Mouse (Mus musculus): ENCODE measurements around the gene Igf2bp3. TPM values are rescaled to one million over a fixed set of nuclear protein-coding genes. Genes with fewer than 3 reads are reported as not detected.

Igf2bp3 gene
- polyA plus RNA-seq, 1 experiment from 2014 or later: 122 TPM

- Histone ChIP-seq H3K27ac (no peak overlapping the region), H3K36me3 (peaks cover 38% of the 10 kb centered on the region; the same call in 1 of the 2 replicates), H3K4me1 (replicated peaks) (peaks cover 16% of the 10 kb centered on the region; the same call in 1 of the 2 replicates), H3K4me2 (no peak overlapping the region), H3K27me3 (no peaks in the 10 kb centered on the region), H3K9ac (replicated peaks) (no peak overlapping the region), H3K9me3 (no peaks in the 10 kb centered on the region), H3K4me3 (replicated peaks) (no peak overlapping the region)
- 87% methylated on average over 9 of the region's 9 CpGs for WGBS
- no peak for ATAC-seq (ENCODE audit: insufficient number of reproducible peaks, insufficient read depth, low FRiP score, low TSS enrichment, low read depth)
Measured at GRCm38 (mm10) chr6:49131855-49132254, 82.9 kb downstream of the Igf2bp3 start.

DNA sequence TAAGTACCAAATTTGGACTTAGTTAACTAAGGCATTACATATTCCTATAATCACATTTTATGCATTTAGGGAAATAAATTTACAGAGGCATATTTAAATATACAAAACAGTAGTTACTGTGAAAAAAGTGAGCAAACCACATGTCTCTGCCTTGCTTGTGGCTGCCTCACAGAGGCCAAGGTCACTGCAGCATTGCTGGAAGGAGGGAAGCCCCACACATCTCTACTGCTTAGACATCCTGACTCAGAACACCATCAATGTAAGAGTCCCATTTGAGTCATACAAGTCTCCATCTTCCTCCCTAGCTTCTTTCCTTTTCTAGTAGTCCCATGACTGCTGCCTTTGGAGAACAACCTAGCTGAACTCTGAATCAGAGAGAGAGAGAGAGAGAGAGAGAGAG is 84.4 kb downstream of the Igf2bp3 start:
- no peaks in the 10 kb centered on the region for H3K9me3 ChIP-seq
- no peak overlapping the region for H3K27ac ChIP-seq
- H3K4me2 ChIP-seq: no peak overlapping the region
- peaks cover 45% of the 10 kb centered on the region for H3K36me3 ChIP-seq
- H3K27me3 ChIP-seq: no peaks in the 10 kb centered on the region
- no peak overlapping the region for H3K9ac ChIP-seq (replicated peaks)
- peaks cover 5% of the 10 kb centered on the region; the same call in 1 of the 2 replicates for H3K4me1 ChIP-seq (replicated peaks)
- no peak overlapping the region for H3K4me3 ChIP-seq (replicated peaks)
- ATAC-seq (ENCODE audit: insufficient number of reproducible peaks, insufficient read depth, low FRiP score, low TSS enrichment, low read depth): no peak

GRCm38 (mm10) chr6:49120370-49120769 is 94.4 kb downstream of the Igf2bp3 start:
- Histone ChIP-seq H3K36me3 (peaks cover 40% of the 10 kb centered on the region), H3K9me3 (no peaks in the 10 kb centered on the region), H3K4me1 (replicated peaks) (peaks cover 5% of the 10 kb centered on the region; the same call in 1 of the 2 replicates), H3K4me2 (no peak overlapping the region), H3K27me3 (no peaks in the 10 kb centered on the region), H3K4me3 (replicated peaks) (no peak overlapping the region), H3K27ac (no peak overlapping the region), H3K9ac (replicated peaks) (no peak overlapping the region)
- ATAC-seq (ENCODE audit: insufficient number of reproducible peaks, insufficient read depth, low FRiP score, low TSS enrichment, low read depth): no peak
- WGBS: 91% methylated on average over 3 of the region's 3 CpGs

DNA sequence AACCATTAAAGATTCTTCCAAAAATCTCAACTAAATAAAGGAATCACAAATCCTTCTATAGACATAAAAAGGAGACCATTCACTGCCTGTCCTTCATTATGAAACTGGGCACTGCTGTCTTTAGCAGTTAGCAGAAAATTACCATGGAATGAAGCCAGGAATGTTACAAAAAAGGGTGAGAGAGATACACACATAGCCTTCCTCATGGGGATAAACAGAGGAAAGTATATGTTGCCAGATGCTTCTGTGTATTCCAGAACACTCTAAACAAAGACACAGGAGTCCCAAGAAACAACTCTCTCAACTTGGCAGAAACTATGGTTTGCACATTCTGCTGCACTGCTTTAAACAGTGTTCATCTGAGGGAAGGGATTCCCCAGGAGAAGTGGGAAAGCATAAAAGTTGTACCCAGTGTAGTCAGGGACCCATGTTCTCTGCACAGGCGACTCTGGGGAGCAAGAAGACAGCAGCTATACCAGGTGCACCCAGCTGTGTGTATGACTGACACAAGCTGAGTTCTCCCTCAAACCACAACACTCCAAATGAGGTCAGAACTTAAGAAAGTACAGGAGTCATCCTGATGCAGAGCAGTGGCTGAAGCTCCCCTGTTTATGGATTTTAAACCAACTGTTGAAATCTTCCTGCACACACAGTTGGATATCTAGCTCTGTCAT is 95.2 kb downstream of the Igf2bp3 start:
- Histone ChIP-seq H3K9me3 (no peaks in the 10 kb centered on the region), H3K9ac (replicated peaks) (no peak overlapping the region), H3K4me2 (no peak overlapping the region), H3K36me3 (peaks cover 44% of the 10 kb centered on the region), H3K27me3 (no peaks in the 10 kb centered on the region), H3K4me3 (replicated peaks) (no peak overlapping the region), H3K27ac (no peak overlapping the region), H3K4me1 (replicated peaks) (peaks cover 6% of the 10 kb centered on the region; the same call in 1 of the 2 replicates)
- no peak for ATAC-seq (ENCODE audit: insufficient number of reproducible peaks, insufficient read depth, low FRiP score, low TSS enrichment, low read depth)
- 83% methylated on average over 1 of the region's 1 CpGs for WGBS

DNA sequence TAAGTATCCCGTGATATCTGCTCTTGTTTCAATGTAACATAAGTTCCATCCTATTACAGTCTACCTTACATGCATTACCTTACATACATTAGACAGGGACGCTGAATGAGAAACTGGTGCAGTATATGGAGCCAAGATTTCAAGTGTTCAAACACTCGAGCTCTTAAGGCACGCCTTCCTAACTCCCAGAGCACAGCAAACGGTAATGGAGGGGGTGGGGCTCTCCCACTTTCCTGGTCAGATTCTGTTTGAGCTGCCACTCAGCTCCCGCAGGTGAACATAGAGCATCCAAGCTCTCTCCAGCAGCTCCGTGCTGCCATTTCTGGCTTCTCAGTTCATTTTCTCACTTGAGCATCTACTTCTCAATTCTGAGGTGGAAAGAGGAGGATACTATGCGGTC is 96.3 kb downstream of the Igf2bp3 start:
- no peak overlapping the region for H3K4me3 ChIP-seq (replicated peaks)
- no peak overlapping the region for H3K4me2 ChIP-seq
- no peaks in the 10 kb centered on the region for H3K9me3 ChIP-seq
- H3K9ac ChIP-seq (replicated peaks): no peak overlapping the region
- no peak for ATAC-seq (ENCODE audit: insufficient number of reproducible peaks, insufficient read depth, low FRiP score, low TSS enrichment, low read depth)
- H3K27me3 ChIP-seq: no peaks in the 10 kb centered on the region
- H3K36me3 ChIP-seq: peaks cover 44% of the 10 kb centered on the region
- 80% methylated on average over 8 of the region's 8 CpGs for WGBS
- no peak overlapping the region for H3K27ac ChIP-seq
- H3K4me1 ChIP-seq (replicated peaks): peaks cover 13% of the 10 kb centered on the region

DNA sequence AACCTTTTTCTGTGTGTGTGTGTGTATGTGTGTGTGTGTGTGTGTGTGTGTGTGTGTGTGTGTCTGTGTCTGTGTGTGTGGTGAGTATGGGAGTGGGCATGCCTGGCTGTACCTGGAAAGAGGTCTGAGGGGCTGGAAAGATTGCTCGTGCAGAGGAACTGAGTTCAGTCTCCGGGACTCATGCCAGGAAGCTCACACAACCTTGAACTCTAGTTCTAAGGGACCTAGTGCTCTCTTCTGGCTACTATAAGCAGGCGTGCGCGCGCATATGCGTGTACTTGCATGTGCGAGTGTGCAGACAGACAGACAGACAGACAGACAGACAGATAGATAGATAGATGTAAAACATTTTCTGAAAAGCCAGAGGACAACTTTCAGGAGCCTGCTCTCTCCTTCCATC is 98.5 kb downstream of the Igf2bp3 start:
- Histone ChIP-seq H3K9me3 (no peaks in the 10 kb centered on the region), H3K27me3 (no peaks in the 10 kb centered on the region), H3K4me3 (replicated peaks) (no peak overlapping the region), H3K9ac (replicated peaks) (no peak overlapping the region), H3K27ac (no peak overlapping the region), H3K4me2 (no peak overlapping the region), H3K4me1 (replicated peaks) (peaks cover 13% of the 10 kb centered on the region), H3K36me3 (peaks cover 41% of the 10 kb centered on the region)
- 95% methylated on average over 8 of the region's 8 CpGs for WGBS
- no peak for ATAC-seq (ENCODE audit: insufficient number of reproducible peaks, insufficient read depth, low FRiP score, low TSS enrichment, low read depth)

DNA sequence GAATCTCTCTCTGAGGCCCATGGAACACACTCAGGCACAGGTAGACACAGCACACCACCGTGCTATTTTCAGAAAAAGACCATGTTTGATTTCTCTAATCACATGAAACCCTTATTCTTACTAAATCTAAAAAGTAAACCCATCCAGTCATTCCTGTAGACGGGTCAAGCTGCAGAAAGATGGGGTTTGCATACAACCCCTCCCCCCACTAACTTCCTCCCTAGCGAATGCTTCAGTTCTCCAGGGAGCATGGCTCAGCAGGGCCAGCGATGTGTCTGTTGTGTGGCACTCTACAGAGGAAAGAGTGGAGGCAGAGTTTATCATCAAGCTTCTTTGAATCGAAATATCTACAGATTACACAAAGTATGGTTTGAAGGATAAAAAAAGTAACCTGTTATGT is 99.2 kb downstream of the Igf2bp3 start:
- peaks cover 13% of the 10 kb centered on the region for H3K4me1 ChIP-seq (replicated peaks)
- H3K27me3 ChIP-seq: no peaks in the 10 kb centered on the region
- H3K9ac ChIP-seq (replicated peaks): no peak overlapping the region
- 77% methylated on average over 5 of the region's 5 CpGs for WGBS
- ATAC-seq (ENCODE audit: insufficient number of reproducible peaks, insufficient read depth, low FRiP score, low TSS enrichment, low read depth): no peak
- H3K9me3 ChIP-seq: no peaks in the 10 kb centered on the region
- no peak overlapping the region for H3K27ac ChIP-seq
- H3K36me3 ChIP-seq: peaks cover 44% of the 10 kb centered on the region
- H3K4me2 ChIP-seq: no peak overlapping the region
- H3K4me3 ChIP-seq (replicated peaks): no peak overlapping the region

DNA sequence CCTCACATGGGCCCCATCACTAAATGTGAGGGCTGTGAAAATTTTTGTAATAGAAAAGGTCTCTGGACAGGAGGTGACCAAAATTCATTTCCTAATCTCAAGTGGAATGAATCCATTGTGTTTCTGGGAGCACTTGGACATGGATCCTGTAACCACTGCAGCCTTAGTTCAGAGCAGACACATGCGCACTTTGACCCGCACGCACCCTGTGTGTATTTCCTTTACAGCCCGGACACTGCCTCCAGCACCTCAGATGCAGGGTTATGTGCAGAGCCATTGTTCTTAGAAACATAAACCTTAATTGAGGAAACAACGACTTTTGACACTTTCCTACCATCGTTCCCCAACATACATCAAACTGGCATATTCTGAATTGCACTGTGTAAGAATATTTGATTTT is 100.3 kb downstream of the Igf2bp3 start:
- no peak overlapping the region for H3K4me3 ChIP-seq (replicated peaks)
- ATAC-seq (ENCODE audit: insufficient number of reproducible peaks, insufficient read depth, low FRiP score, low TSS enrichment, low read depth): no peak
- WGBS: 64% methylated on average over 6 of the region's 6 CpGs
- peaks cover 48% of the 10 kb centered on the region for H3K36me3 ChIP-seq
- H3K27ac ChIP-seq: no peak overlapping the region
- no peak overlapping the region for H3K9ac ChIP-seq (replicated peaks)
- H3K9me3 ChIP-seq: no peaks in the 10 kb centered on the region
- H3K4me1 ChIP-seq (replicated peaks): peaks cover 13% of the 10 kb centered on the region
- no peaks in the 10 kb centered on the region for H3K27me3 ChIP-seq
- no peak overlapping the region for H3K4me2 ChIP-seq

DNA sequence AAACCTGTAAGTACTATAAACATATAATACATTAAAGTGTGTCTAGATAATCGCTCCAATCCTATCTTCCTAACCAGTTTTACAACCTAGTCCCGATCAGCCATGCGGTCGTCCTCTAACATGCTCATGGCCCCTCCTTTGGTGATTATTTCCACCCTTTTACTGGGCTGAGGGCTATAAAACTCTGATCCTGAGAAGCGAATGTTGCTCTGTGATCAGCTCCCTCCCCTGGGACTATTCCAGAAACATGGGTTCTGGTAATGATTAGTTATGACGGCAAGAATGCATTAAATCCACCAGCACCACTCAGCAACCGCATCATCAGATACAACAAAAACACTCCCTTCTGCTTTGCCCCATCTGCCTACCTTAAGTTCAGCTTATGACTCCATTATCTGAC is 100.9 kb downstream of the Igf2bp3 start:
- Histone ChIP-seq H3K4me1 (replicated peaks) (peaks cover 13% of the 10 kb centered on the region), H3K27me3 (no peaks in the 10 kb centered on the region), H3K36me3 (peaks cover 54% of the 10 kb centered on the region), H3K27ac (no peak overlapping the region), H3K9ac (replicated peaks) (no peak overlapping the region), H3K9me3 (no peaks in the 10 kb centered on the region), H3K4me3 (replicated peaks) (no peak overlapping the region), H3K4me2 (no peak overlapping the region)
- no peak; the same call in 1 of the 2 replicates for ATAC-seq (ENCODE audit: insufficient number of reproducible peaks, insufficient read depth, low FRiP score, low TSS enrichment, low read depth)
- WGBS: 20% methylated on average over 7 of the region's 7 CpGs

GRCm38 (mm10) chr6:49109196-49109595 is 105.6 kb downstream of the Igf2bp3 start:
- peaks cover 66% of the 10 kb centered on the region for H3K36me3 ChIP-seq
- H3K4me1 ChIP-seq (replicated peaks): peaks cover 6% of the 10 kb centered on the region; the same call in 1 of the 2 replicates
- H3K27me3 ChIP-seq: no peaks in the 10 kb centered on the region
- no peak overlapping the region for H3K4me3 ChIP-seq (replicated peaks)
- H3K9ac ChIP-seq (replicated peaks): no peak overlapping the region
- 87% methylated on average over 2 of the region's 2 CpGs for WGBS
- no peak for ATAC-seq (ENCODE audit: insufficient number of reproducible peaks, insufficient read depth, low FRiP score, low TSS enrichment, low read depth)
- no peak overlapping the region for H3K4me2 ChIP-seq
- H3K27ac ChIP-seq: no peak overlapping the region
- H3K9me3 ChIP-seq: no peaks in the 10 kb centered on the region

DNA sequence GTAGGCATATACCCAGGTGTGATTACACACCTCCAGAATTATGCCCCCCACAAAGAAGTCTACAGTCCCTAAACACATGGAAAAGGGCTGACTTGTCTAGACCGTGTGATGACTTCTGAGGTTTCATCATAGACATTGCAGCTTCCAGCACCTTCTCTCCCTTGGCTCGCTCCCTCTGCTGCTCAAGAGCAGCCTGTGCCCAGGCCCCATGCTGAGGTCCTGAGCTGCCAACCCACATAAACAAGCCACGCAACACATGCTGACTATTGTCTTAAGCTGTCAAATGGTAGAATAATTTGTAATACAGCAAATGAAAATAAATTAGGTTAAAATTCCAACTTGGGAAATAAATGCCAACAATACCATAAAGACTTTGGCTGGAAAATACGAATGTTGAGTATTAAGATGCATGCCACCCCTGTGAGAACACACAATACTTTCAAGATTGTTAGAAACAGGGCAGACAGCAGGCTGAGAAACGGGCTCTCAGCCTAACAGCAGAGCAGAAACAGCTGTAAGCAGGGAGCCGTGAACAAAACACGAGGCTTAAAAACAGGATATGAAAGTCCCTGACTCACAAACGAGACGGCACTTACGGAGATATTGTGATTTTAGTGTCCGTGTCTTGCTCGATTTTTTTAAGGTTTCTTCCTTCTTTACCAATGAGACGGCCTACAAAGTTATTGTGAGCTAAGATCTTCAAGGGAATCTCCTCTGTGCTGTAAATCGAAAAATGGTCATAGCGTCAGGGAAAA is 107.8 kb downstream of the Igf2bp3 start:
- no peak overlapping the region for H3K4me2 ChIP-seq
- H3K9ac ChIP-seq (replicated peaks): no peak overlapping the region
- H3K4me1 ChIP-seq (replicated peaks): no peaks in the 10 kb centered on the region
- H3K4me3 ChIP-seq (replicated peaks): no peak overlapping the region
- no peak overlapping the region for H3K27ac ChIP-seq
- H3K9me3 ChIP-seq: no peaks in the 10 kb centered on the region
- no peak for ATAC-seq (ENCODE audit: insufficient number of reproducible peaks, insufficient read depth, low FRiP score, low TSS enrichment, low read depth)
- no peaks in the 10 kb centered on the region for H3K27me3 ChIP-seq
- peaks cover 85% of the 10 kb centered on the region for H3K36me3 ChIP-seq
- 92% methylated on average over 15 of the region's 15 CpGs for WGBS

Data from limb, embryonic 12.5 days (tissue).